Mouse (Mus musculus) mesoderm, embryonic 11.5 days (tissue): ENCODE results near the gene Galnt10.

Experiments
- DNase-seq: peaks from one replicate; pipeline ENCODE4 v3.0.0-alpha.2; 2012; ENCODE audit warnings: low read depth, low spot score

Galnt10 gene

DNA sequence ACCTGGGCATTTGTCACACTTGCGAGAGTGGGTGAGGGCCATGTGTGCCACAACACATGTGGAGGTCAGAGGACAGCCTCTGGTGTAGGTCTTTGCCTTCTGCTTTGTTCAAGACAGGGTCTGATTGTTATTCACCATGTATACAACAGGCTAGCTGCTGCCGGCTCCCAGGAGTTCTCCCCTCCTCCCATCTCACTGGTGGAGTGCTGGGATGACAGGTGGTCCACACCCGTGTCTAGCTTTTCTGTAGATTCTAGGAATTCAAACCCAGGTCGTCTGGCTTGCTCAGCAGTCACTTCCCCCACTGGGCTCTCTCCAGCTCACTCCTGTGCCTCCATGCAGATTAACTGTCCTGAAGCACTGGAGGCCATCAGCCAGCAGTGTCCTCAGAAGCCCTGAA is 80.7 kb downstream of the Galnt10 start:
- DNase-seq, result no peak

DNA sequence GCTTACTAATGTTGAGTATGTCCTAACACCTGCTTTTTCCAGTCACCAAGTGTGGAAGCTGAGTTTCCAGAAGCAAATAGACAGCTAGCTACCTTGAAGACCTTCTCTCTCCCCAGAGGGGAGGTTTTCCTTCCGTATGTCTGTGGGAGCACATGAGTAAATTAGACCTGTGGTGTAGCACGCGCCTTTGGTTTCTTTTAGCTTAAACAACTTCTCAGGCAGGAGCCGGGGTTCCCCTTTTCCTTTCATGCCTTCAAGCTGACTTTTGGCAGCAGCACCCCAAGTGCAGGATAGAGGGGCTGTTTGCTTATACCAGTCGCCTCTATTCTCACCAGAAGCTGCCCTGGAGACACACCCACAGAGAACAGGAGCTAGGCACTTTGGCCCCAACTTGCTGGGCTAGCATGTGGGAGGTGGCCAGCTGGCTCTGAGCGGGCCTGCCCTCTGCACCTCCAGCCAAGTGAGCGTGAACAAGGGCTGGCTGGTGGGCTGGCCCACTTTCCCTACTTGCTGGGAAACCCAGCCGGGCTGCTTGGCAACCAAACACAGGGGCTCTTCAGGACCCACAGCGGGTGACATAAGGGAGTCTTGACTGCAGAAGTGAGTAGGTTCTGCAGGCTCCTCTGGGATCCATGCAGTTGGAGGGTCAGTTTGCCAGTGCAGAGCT is 82.2 kb downstream of the Galnt10 start:
- DNase-seq, result no peak

DNA sequence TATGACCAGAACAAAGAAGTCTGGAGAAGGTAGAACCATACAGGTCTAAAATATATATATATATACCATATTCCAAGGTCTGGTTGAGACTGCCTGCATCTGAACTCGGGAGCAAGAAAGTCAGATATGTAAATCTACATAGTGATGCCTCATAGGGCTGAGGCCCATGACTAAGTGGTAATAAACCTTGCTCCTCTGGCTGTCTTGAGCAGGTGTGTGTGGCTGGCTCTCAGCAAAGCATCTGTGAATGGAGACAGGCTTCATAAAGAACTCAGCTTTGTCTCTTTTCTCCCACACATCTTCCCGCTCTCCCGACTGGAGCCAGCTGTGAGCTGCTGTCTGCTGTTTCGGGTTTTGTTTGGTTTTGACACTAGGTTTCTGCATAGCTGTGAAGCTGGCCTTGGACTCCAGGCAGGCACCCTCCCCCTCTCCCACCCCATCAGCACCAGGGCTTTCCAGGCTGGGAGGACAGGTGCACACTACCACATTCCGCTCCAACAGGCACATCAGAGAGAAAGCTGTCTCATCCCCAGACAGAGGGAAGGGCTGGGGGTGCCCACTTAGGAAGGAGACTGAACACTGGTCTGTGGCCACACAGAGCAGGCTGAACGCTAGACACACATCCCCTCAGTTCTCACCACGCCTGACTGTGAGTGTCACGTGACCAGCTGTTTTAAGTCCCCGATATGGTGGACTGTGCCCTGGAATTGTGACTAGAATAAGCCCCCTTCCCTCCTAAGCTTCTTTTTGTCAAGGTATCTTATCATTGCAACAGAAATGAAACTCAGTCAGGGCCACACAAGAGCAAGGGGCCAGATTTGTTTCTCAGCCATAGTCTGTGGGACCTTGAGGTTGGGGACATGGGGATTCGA is 87.4 kb downstream of the Galnt10 start:
- no peak for DNase-seq

DNA sequence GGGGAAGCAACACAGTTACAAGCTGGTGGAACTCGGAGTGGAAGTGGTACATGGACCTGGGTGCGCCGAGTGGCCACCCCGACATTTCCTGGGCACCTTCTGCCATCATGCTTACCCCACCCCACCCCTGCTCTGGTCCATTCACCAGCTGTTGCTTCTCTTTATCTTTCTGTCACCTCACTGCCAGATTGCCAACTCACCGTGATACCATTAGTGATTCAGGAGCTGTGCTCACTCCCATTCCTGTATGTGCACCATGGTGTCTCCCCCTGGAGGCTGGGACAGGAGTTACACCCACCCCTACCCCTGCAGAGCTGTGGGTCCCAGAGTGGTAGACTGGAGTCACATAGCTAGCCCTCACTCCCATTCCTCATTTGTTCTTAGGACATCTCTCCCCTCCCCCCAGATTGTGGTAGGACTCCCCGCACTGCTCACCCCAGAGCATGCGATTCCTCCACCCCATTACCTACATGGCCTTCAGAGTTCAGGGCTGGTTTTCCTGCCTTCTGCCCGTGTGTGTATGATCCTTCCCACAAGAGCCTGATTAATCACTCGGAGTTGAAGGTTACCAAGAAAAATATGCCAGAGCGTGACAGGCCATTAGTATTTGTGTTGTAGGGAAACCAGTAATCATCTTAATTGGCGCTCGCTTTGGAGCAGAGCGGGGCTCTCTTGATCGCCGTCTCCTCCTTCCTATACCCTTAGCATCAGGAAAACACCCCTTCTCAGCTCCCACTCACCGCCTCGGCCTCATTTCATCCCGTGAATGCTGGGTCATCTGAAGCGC is 102.2 kb downstream of the Galnt10 start:
- DNase-seq, result peak; percentile 53

DNA sequence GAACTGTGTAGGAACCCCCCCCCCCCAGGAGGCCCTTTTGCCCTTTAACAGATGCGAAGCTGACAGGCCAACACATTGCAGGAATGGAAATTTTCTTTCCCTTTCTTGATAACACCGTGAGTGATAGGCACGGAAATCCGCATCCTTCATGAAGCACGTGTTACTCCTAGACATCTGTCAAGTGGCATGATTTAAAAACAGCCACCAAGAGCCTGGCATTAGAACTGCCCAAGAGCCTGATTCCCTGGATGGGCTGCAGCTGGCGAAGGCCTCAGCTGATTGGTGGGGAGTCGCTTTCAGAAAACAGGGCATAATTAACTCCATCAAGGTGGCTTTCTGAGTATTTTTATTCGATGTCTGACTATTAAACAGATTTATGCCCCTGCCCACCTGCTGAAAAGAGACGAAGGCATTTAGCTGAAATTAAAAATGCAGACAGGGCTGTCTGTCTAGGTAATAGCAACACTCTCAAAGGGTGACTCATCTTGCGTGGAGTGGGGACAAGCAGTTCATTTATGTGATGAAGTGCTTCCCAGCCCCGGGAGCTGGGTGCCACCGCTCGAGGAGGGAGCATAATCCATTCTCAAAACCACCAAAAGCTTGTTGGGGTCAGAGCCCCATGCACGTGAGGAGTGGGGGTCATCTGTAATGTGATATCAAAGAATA is 108.4 kb downstream of the Galnt10 start:
- DNase-seq, result peak; percentile 26

DNA sequence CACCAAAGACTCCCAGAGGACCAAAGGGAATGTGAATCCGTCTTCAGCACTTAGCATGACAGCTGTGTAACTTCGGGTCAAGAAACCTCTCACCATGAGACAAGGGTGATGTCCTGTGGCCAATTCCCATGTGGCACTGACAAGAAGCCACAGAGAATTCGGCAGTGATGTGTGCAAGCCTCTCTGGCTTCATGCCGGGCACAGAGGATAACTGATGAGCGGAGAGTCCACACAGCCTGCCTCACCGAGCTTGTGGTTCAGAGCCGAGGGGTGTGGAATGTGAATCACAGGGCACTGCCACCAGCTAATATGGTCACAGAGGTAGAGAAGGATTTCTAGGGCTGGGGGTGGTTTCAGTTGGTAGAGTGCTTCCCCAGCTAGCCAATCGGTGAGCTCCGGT is 113.4 kb downstream of the Galnt10 start:
- no peak for DNase-seq

DNA sequence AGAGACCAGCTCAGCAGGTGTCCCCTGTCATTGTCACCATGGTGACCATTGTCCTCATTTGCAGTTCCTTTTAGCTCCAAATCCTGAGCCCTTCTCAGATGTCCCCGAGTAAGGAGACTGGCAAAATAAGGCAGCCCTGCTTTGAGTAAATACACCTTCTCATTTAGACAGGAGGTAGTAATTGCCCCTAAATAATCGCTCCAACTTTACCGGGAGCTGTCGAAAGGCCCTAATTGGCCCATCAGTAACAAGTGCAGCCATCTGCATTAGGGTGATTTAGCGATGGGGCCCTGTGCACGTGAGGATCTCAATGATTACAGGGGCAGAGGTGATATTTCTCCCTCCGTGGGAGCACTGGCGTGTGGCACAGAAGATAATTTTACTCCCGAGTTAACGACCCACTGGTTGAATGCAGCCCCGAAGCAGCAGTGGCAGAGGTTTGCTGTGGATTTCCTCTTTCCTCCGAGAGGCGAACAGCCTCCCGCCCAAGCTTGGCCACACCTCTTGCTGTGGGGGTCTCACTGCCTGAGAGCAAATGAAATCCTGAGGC is 115.3 kb downstream of the Galnt10 start:
- DNase-seq, result peak; percentile 31

DNA sequence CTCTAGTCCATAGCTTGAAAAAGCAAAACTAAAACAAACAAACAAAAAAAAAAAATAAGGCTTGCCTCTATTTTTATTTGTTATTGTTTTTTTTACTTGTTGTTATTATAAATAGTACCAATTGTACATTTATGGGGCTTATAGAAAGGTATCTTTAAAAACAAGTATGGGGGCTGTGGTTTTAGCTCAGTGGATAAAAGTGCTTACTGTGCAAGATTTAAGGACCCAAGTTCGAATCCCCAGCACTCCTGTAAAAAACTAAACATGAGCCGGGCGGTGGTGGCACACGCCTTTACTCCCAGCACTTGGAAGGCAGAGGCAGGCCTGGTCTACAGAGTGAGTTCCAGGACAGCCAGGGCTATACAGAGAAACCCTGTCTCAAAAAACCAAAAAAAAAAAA is 116.1 kb downstream of the Galnt10 start:
- DNase-seq, result no peak

DNA sequence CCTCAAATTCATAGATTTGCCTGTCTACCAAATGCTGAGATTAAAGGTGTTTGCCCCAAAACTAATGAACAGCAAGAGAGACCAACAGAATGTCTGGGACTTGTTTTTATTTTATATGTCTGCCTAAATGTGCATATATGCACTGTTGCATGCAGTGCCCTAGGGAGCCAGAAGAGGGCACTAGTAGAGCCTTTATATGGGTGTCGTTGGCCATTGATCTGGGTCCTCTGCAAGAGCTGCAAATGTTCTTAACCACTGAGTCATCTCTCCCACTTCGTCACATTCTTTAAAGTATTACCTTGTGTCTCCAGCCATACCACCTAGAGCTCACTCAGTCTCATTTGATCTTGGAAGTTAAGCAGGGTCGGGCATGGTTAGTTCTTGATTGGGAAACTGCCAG is 118.9 kb downstream of the Galnt10 start:
- DNase-seq, result no peak

DNA sequence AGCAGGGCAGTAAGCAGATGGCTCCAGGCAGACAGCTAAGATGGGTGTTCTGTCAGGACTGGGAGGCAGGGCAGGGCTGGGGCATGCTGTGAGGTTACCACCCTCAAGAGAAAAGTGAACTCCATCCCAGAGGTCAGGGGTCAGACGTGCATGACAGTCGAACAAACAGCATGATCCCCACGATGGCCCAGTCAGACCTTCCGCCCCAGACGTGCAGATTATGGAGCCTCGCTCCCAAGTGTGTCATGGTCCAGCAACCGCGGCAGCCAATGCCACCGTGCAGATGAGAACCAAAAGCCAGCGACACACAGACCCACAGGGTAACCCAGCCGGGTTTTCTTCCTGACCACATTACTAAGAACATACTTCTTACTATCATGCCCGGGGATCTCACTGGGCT is 121.4 kb downstream of the Galnt10 start:
- peak; percentile 58 for DNase-seq

DNA sequence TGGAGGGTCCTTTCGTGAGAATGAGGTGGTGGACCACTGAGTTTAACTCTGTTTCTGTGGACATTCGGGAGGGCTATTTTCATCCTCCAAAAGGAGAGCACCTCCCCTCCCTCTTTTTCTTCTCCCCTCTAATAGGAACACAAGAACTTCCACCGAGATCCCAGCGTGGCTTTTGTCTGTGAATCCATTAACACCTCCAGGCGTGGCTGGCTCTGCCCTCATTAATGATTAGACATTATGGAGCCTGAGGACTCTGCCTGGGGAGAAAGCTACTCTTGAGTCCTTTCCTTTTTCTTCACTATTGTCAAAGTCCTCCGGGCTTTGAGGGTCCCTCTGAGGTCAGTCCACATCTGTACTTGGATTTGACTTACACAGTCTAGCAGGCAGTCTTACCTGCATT is 121.9 kb downstream of the Galnt10 start:
- no peak for DNase-seq

DNA sequence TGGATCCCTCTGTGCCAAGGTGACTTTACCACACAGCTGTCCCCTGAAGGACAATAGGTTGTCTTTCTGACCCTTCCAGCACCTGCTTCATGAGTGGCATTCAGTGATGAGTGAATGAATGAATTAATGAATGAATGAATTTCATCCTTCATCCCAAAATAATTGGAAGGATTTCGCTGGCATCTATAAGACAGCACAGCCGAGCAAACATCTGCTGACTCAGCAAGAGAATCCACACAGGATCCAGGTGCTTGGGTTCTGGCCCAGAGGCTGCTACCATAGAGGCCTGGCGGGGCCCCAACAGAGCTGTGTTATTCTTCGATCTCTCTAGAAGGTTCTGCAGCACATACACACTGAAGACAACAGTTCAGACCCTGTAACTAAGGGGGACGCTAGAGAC is 125.5 kb downstream of the Galnt10 start:
- no peak for DNase-seq

DNA sequence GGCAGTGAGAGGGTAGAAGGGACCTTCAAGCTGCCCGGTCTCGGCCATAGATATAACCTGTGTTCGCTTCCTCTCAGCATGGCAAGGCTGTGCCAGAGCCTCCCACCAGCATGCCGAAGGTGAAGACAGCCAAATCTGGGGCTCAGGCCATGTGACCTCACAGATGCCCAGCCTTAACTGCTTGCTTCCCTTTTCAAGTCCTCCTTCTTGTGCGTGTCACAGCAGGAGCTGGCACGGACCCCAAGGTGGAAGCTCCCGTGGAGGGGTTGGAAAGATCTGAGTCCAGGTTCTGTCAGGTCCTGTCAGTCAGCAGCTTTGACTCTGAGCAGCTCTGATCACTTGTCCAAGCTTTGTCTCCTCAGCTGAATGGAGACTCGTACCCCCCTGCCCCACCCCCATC is 126.4 kb downstream of the Galnt10 start:
- no peak for DNase-seq

DNA sequence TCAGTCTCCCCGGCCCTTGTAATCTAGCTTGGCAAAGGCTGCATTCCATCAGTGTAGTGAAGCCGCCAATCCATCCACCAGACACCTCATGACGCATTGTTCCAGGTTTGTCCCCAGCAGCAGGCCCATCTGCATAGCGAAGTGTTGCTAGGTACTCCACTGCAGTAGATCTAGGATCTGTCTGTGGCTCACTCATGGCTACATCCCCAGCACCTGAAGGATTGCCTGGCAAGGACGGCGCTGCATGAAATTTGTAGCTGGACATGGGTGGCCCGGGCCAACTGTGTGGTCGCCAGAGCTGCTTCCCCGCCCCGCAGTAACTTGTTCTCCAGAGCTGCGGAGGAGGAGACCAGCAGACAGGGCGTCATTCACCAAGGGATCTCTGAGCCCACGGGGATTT is 128.2 kb downstream of the Galnt10 start:
- peak; percentile 25 for DNase-seq

DNA sequence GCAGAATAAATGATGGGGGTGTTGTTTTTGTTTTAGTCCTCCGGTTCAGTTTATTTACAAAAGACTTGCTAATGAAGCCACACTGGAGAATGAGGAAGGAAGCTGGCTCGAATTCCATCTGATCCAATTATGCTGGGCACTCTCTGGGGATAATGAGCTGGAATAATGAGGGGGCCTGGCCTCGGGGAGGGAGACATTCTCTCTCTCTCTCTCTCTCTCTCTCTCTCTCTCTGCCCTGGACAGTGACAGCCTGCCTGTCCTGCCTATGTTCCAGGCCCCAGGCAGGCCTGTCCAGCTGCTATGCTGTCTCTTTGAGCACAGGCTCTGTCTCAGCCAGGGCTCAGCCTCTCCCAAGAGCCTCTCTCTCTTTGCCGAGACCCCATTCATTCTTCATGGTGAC is 128.7 kb downstream of the Galnt10 start:
- DNase-seq, result no peak

DNA sequence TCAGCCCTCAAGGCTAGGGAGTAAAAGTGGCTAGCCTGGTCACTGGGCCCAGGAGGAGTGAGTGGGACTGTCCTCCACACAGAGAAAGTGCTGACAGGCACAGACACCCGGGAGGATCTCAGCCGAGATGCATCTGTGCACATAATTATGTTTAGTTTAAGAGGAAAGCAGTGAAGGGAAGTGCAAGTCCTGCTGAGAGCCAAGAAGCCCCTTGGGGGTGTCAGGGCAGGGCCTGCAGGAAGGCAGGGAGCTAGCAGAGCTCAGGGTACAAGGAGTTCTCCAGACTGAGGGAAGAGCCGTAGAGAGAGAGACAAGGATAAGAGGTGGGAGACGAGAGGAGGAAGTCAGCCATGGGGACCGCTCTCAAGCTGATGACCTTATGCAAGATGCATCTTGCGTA is 130.6 kb downstream of the Galnt10 start:
- DNase-seq, result no peak

DNA sequence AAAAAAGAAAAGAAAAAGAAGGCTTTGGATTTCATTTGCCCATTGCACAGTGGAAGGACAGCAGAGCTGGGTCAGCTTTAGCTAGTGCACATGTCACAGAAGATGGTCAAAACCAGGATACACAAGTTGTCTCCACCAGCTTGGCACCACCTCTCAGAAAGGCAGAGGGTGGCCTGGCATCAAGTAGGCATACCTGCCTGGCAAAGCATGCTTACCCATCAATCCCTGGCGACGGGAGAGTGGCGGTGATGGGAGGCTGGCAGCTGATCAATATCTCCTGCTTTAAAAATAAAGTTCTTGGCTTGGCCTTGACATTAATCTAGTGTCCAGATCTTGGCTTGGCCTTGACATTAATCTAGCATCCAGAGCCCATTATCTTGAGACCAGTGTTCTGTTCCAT is 131.3 kb downstream of the Galnt10 start:
- no peak for DNase-seq

DNA sequence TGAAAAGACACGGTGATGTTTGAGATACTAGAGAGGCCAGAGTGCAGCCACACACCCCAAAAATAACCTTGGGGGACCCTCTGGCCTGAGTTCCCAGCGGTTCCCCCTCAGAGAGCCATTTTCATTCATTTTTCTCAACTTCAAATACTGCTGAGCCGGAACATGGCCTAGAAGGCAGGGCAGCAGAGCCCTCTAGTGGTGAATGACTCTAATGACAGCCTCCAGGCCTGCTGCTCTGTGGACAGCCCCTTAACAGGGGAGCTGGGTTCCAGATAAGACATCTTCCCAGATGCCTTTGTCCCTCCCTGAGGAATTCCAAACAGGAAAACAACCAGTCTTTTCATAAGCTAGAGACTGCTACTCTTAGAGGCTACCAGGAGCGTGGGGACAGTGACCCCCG is 133.1 kb downstream of the Galnt10 start:
- DNase-seq, result peak; percentile 85

DNA sequence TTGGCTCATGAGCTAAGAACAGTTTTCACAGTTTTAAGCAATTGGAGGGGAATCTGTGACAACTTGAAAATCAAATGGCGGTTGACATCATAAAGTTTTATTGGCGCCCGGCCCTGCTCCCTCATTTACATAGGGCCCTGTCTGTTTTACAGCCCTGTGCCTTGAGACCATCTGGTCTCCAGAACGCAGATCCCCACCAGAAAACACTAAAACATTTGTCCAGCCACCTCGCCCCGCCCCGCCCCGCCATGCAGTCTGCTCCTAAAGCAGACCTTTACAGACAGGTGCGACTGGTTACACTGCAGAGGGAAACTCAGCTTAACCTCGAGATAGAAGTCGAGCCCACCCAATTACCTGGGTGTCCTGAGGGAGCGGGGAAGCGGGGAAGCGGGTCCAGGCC is 134.6 kb downstream of the Galnt10 start:
- DNase-seq, result peak; percentile 25

DNA sequence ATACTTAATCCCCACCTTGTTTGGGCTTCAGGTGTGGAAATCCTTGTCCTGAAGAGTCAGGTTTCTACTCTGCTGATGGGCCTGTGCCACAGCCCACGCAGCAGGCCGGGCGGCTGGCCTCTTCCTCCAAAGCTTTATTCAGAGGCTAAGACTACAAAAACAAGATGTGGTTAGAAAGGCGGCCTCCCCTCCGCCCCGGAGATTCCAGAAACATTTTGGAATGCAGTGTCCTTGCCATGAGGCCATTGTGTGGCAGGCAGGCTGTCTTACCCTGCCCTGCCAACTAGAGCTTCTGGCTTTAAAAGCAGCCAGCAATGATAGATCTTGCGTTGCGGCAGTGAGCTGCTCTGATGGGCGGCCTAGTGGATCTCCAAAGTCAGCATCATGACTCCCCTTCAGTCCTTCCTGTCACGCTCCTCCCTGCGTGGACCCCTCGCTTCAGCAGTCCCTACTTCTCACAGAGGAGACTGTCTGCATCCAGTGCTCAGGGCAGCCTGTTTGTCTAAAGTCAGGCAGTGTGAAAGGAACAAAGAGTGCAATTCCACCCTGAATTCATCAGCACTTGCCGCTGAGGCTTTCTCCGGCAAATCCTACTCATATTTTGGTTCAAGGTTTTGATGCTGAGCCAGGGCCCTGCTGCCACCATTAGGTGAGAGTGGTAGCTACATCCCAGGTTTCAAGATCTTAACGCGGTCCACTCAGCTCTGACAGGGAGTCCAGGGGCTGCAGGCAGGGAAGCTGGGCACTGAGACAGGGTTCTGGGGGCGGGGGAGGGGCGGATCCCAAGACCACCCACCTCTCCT is 141.6 kb downstream of the Galnt10 start:
- peak; percentile 60 for DNase-seq

DNA sequence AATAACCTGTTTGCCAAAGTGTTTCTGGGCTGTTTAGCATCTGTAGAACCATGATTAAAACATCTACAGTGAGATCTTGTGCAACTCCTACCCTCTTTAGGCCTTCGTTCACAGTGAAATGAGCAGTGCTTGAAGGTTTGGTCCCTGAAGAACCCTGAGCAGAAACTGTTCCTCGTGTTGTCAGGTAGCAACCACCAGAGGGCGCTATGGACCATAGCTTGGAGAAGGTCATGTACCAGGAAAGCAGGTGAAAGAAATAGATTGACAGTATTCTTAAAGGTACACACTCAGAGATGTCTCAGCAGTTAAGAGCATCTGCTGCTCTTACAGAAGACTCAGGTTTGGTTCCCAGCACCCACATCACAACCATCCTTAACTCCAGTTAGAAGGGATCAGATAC is 142.7 kb downstream of the Galnt10 start:
- DNase-seq, result peak; percentile 29
